Mouse (Mus musculus) limb, embryonic 15.5 days (tissue): ENCODE measurements around the gene Magix. TPM values are rescaled to one million over a fixed set of nuclear protein-coding genes. Genes with fewer than 3 reads are reported as not detected.

Experiments
- ATAC-seq: fragments of 200-750 bp; cut with Nextera tagmentation; 2 replicates; pipeline ENCODE4 v1.8.0; 2017; ENCODE audit warnings: low read depth, moderate TSS enrichment; ENCODE audit not compliant: insufficient number of reproducible peaks, low FRiP score, low TSS enrichment
- H3K27ac ChIP-seq: fragments of 300-500 bp; sonication (generic); 2 replicates; pipeline ENCODE4 v1.5.1; 2015; ENCODE audit warnings: moderate library complexity, mild to moderate bottlenecking, inconsistent platforms
- H3K27me3 ChIP-seq: fragments of 300-500 bp; sonication (generic); 2 replicates; pipeline ENCODE4 v1.6.1; 2015; ENCODE audit warnings: inconsistent platforms
- H3K36me3 ChIP-seq: fragments of 300-500 bp; sonication (generic); 2 replicates; pipeline ENCODE4 v1.6.1; 2015; ENCODE audit warnings: inconsistent platforms
- H3K4me1 ChIP-seq: fragments of 300-500 bp; sonication (generic); 2 replicates; pipeline ENCODE4 v1.6.1; 2015; ENCODE audit warnings: inconsistent platforms
- H3K4me2 ChIP-seq: fragments of 300-500 bp; sonication (generic); 2 replicates; pipeline ENCODE4 v1.6.1; 2015; ENCODE audit warnings: mild to moderate bottlenecking, inconsistent platforms
- H3K4me3 ChIP-seq: fragments of 300-500 bp; sonication (generic); 2 replicates; pipeline ENCODE4 v1.5.1; 2015; ENCODE audit warnings: mild to moderate bottlenecking, inconsistent platforms
- H3K9ac ChIP-seq: fragments of 300-500 bp; sonication (generic); 2 replicates; pipeline ENCODE4 v1.6.1; 2015; ENCODE audit warnings: inconsistent platforms
- H3K9me3 ChIP-seq: fragments of 300-500 bp; sonication (generic); 2 replicates; pipeline ENCODE4 v1.6.1; 2016; ENCODE audit warnings: inconsistent platforms
- WGBS: fragments of 180-500 bp; shearing (Covaris S2); methylation state at CpG from one replicate; pipeline ENCODE4 v1.1.7; 2015; 5-methylcytosine and 5-hydroxymethylcytosine counted together
- polyA plus RNA-seq: library from polyadenylated mRNA; unstranded; fragments of >200 nt; fragmentation: Nextera tagmentation; extraction: Ambion mirVana; gene quantifications from 2 replicates; pipeline ENCODE4 v1.2.1, GENCODE M21; 2015

Magix gene
- polyA plus RNA-seq, 1 experiment from 2014 or later = 0.47 TPM

GRCm38 (mm10) chrX:7657221-7657639, 23.8 kb downstream of the Magix start, which contains the start of gene Prickle3:
TSS of gene Prickle3 (plus strand) at chrX:7657260.
- ATAC-seq = no peak

GRCm38 (mm10) chrX:7648671-7649304, 32.3 kb downstream of the Magix start:
- peak overlapping the region; percentile 85 for H3K27ac ChIP-seq
- H3K4me3 ChIP-seq = peak overlapping the region; percentile 55
- no peaks in the 10 kb centered on the region for H3K9me3 ChIP-seq
- 22% methylated on average over 25 of the region's 25 CpGs for WGBS
- peak overlapping the region; percentile 51 for H3K9ac ChIP-seq
- ATAC-seq = peak; percentile 96
- H3K27me3 ChIP-seq = no peaks in the 10 kb centered on the region
- H3K4me2 ChIP-seq = peak overlapping the region; percentile 49
- H3K4me1 ChIP-seq = no peaks in the 10 kb centered on the region
- no peaks in the 10 kb centered on the region for H3K36me3 ChIP-seq

More at GRCm38 (mm10) chrX:7657221-7657639, 23.8 kb downstream of the Magix start, which contains the start of gene Prickle3:
- peak within 1 kb of the TSS; percentile 49 for H3K4me3 ChIP-seq
- WGBS = 19% methylated on average over 26 of the region's 26 CpGs
- peak within 1 kb of the TSS; percentile 48; the same call in 1 of the 2 replicates for H3K9ac ChIP-seq
- no peaks in the 10 kb centered on the region for H3K27me3 ChIP-seq
- H3K4me2 ChIP-seq = peak within 1 kb of the TSS; percentile 50
- peaks cover 6% of the 10 kb centered on the region; the same call in 1 of the 2 replicates for H3K4me1 ChIP-seq
- H3K36me3 ChIP-seq = no peaks in the 10 kb centered on the region
- peak within 1 kb of the TSS; percentile 68 for H3K27ac ChIP-seq
- no peaks in the 10 kb centered on the region for H3K9me3 ChIP-seq

- 0 out of 2 replicates have a peak, but pooled peaks cover 3% of the 10 kb centered on the region for H3K27me3 ChIP-seq
- no peak overlapping the region for H3K4me3 ChIP-seq
- H3K9ac ChIP-seq = no peak overlapping the region
- no peaks in the 10 kb centered on the region for H3K36me3 ChIP-seq
- no peaks in the 10 kb centered on the region for H3K9me3 ChIP-seq
- 16% methylated on average over 5 of the region's 5 CpGs for WGBS
- no peak overlapping the region for H3K27ac ChIP-seq
- no peak overlapping the region for H3K4me2 ChIP-seq
- ATAC-seq = no peak
- no peaks in the 10 kb centered on the region for H3K4me1 ChIP-seq
Measured at GRCm38 (mm10) chrX:7645349-7645748, 35.7 kb downstream of the Magix start.

GRCm38 (mm10) chrX:7640785-7641184, 40.3 kb downstream of the Magix start:
- Histone ChIP-seq H3K27ac (no peak overlapping the region), H3K4me2 (no peak overlapping the region), H3K9me3 (no peaks in the 10 kb centered on the region), H3K9ac (no peak overlapping the region), H3K27me3 (0 out of 2 replicates have a peak, but pooled peaks cover 8% of the 10 kb centered on the region), H3K4me3 (no peak overlapping the region), H3K36me3 (no peaks in the 10 kb centered on the region), H3K4me1 (no peaks in the 10 kb centered on the region)
- ATAC-seq = no peak
- 39% methylated on average over 12 of the region's 12 CpGs for WGBS

- WGBS = 27% methylated on average over 13 of the region's 13 CpGs
- Histone ChIP-seq H3K4me3 (no peak overlapping the region), H3K4me1 (no peaks in the 10 kb centered on the region), H3K9ac (no peak overlapping the region), H3K27me3 (0 out of 2 replicates have a peak, but pooled peaks cover 8% of the 10 kb centered on the region), H3K4me2 (no peak overlapping the region), H3K9me3 (no peaks in the 10 kb centered on the region), H3K36me3 (no peaks in the 10 kb centered on the region), H3K27ac (no peak overlapping the region)
- no peak for ATAC-seq
Measured at GRCm38 (mm10) chrX:7639536-7640325, 41.3 kb downstream of the Magix start.

GRCm38 (mm10) chrX:7638401-7639091, 42.5 kb downstream of the Magix start, which contains the start of gene Syp:
TSS of gene Syp (plus strand) at chrX:7638471.
- Histone ChIP-seq H3K9me3 (no peaks in the 10 kb centered on the region), H3K4me1 (no peaks in the 10 kb centered on the region), H3K9ac (no peak within 1 kb of the TSS), H3K4me3 (peak within 1 kb of the TSS; percentile 25), H3K36me3 (no peaks in the 10 kb centered on the region), H3K4me2 (peak within 1 kb of the TSS; percentile 47), H3K27me3 (0 out of 2 replicates have a peak, but pooled peaks cover 8% of the 10 kb centered on the region), H3K27ac (no peak within 1 kb of the TSS)
- peak; percentile 53; the same call in 1 of the 2 replicates for ATAC-seq
- WGBS = 17% methylated on average over 33 of the region's 42 CpGs

- H3K27me3 ChIP-seq = 0 out of 2 replicates have a peak, but pooled peaks cover 5% of the 10 kb centered on the region
- H3K4me1 ChIP-seq = no peaks in the 10 kb centered on the region
- WGBS = 66% methylated on average over 3 of the region's 3 CpGs
- no peak for ATAC-seq
- no peak overlapping the region for H3K4me2 ChIP-seq
- H3K9ac ChIP-seq = no peak overlapping the region
- no peak overlapping the region for H3K4me3 ChIP-seq
- H3K9me3 ChIP-seq = no peaks in the 10 kb centered on the region
- H3K27ac ChIP-seq = no peak overlapping the region
- H3K36me3 ChIP-seq = no peaks in the 10 kb centered on the region
Measured at GRCm38 (mm10) chrX:7635101-7635500, 46.0 kb downstream of the Magix start.

GRCm38 (mm10) chrX:7632560-7632959, 48.5 kb downstream of the Magix start:
- H3K4me2 ChIP-seq = no peak overlapping the region
- no peak overlapping the region for H3K9ac ChIP-seq
- H3K27ac ChIP-seq = no peak overlapping the region
- 80% methylated on average over 6 of the region's 6 CpGs for WGBS
- ATAC-seq = no peak
- H3K4me3 ChIP-seq = no peak overlapping the region
- H3K4me1 ChIP-seq = no peaks in the 10 kb centered on the region
- H3K27me3 ChIP-seq = no peaks in the 10 kb centered on the region
- no peaks in the 10 kb centered on the region for H3K36me3 ChIP-seq
- no peaks in the 10 kb centered on the region for H3K9me3 ChIP-seq

Other genes starting within 250 kb of the Magix start
- not detected in 2 replicates for gene Foxp3, start 107.6 kb downstream of the Magix start, polyA plus RNA-seq
- 1.4 and 1.9 TPM in 2 replicates for gene Ppp1r3f, start 107.0 kb downstream of the Magix start, polyA plus RNA-seq
- gene Ccdc22, start 75.7 kb downstream of the Magix start, polyA plus RNA-seq = 27.8 and 28.4 TPM in 2 replicates
- 0.05 and 0.07 TPM in 2 replicates for gene Cacna1f, start 74.2 kb downstream of the Magix start, polyA plus RNA-seq
- 1.4 and 1.7 TPM in 2 replicates for gene Syp, start 42.8 kb downstream of the Magix start, polyA plus RNA-seq
- 17.7 and 18.1 TPM in 2 replicates for gene Prickle3, start 24.0 kb downstream of the Magix start, polyA plus RNA-seq
- 205 and 217 TPM in 2 replicates for gene Plp2, start 9.9 kb downstream of the Magix start, polyA plus RNA-seq
- 36.6 and 40.3 TPM in 2 replicates for gene Gpkow, start 15.9 kb upstream of the Magix start, polyA plus RNA-seq
- gene Wdr45, start 33.1 kb upstream of the Magix start, polyA plus RNA-seq = 39.2 and 41.0 TPM in 2 replicates
- gene Gm45208, start 41.0 kb upstream of the Magix start, polyA plus RNA-seq = 0.20 TPM in 1 of 2 replicates, not detected in the other
- gene Praf2, start 47.2 kb upstream of the Magix start, polyA plus RNA-seq = 80.8 and 86.1 TPM in 2 replicates
- gene Ccdc120, start 69.7 kb upstream of the Magix start, polyA plus RNA-seq = 14.9 and 21.8 TPM in 2 replicates
- gene Tfe3, start 81.3 kb upstream of the Magix start, polyA plus RNA-seq = 30.5 and 31.9 TPM in 2 replicates
- gene Gripap1, start 108.5 kb upstream of the Magix start, polyA plus RNA-seq = 37.8 and 40.3 TPM in 2 replicates
- gene Kcnd1, start 141.0 kb upstream of the Magix start, polyA plus RNA-seq = 1.3 TPM in 2 replicates
- gene Otud5, start 160.1 kb upstream of the Magix start, polyA plus RNA-seq = 35.9 and 43.7 TPM in 2 replicates
- gene Pim2, start 197.0 kb upstream of the Magix start, polyA plus RNA-seq = 4.8 and 5.1 TPM in 2 replicates
- gene Slc35a2, start 202.8 kb upstream of the Magix start, polyA plus RNA-seq = 64.5 and 70.0 TPM in 2 replicates
- 117 and 124 TPM in 2 replicates for gene Pqbp1, start 218.0 kb upstream of the Magix start, polyA plus RNA-seq
- gene Timm17b, start 218.1 kb upstream of the Magix start, polyA plus RNA-seq = 157 and 170 TPM in 2 replicates
- gene Gm10491, start 226.6 kb upstream of the Magix start, polyA plus RNA-seq = not detected in 2 replicates
- not detected in 2 replicates for gene Gm10490, start 228.3 kb upstream of the Magix start, polyA plus RNA-seq
- 0.63 and 1.2 TPM in 2 replicates for gene Pcsk1n, start 238.6 kb upstream of the Magix start, polyA plus RNA-seq
- gene Eras, start 247.4 kb upstream of the Magix start, polyA plus RNA-seq = not detected in 2 replicates